Mouse (Mus musculus) MEL (cell line): ENCODE results near the gene Gm4922. TPM values are rescaled to one million over a fixed set of nuclear protein-coding genes. Genes with fewer than 3 reads are reported as not detected.

Experiments used
- DNase-seq: peaks from one replicate; pipeline ENCODE4 v3.0.0; 2011; ENCODE audit warnings: low read depth, low spot score
- H3K27ac ChIP-seq: 2 replicates; pipeline ENCODE4 v1.5.1; 2012; ENCODE audit warnings: low read depth, mild to moderate bottlenecking, control low read depth, low read length, moderate library complexity; ENCODE audit not compliant: control insufficient read depth
- H3K27me3 ChIP-seq, 2 experiments: fragments of 150-350 bp in 1 of 2; sonication (generic) in 1 of 2; 2 replicates each; pipeline ENCODE4 v1.6.1; 2012; ENCODE audit warnings: low read length in 2 of 2, mild to moderate bottlenecking in 2 of 2, improper control_type of control experiment in 1 of 2, moderate library complexity in 1 of 2; ENCODE audit not compliant: insufficient read depth in 2 of 2, control insufficient read depth in 1 of 2
- H3K36me3 ChIP-seq, 2 experiments: 2 replicates each; pipeline ENCODE4 v1.6.1; 2012 to 2014; ENCODE audit warnings: low read length in 2 of 2, improper control_type of control experiment in 1 of 2, inconsistent platforms in 1 of 2, mild to moderate bottlenecking in 1 of 2; ENCODE audit not compliant: insufficient read depth in 2 of 2, control insufficient read depth in 1 of 2
- H3K4me1 ChIP-seq, 2 experiments: fragments of 150-350 bp in 1 of 2; sonication (generic) in 1 of 2; 2 replicates each; pipeline ENCODE4 v1.6.1; 2012; ENCODE audit warnings: low read length in 2 of 2, improper control_type of control experiment in 1 of 2, mild to moderate bottlenecking in 1 of 2; ENCODE audit not compliant: insufficient read depth in 2 of 2, control insufficient read depth in 1 of 2
- H3K4me3 ChIP-seq, 2 experiments: fragments of 150-350 bp in 1 of 2; sonication (generic) in 1 of 2; 2 replicates each; pipeline ENCODE4 v1.5.1; 2012; ENCODE audit warnings: low read depth in 2 of 2, low read length in 2 of 2, mild to moderate bottlenecking in 2 of 2, moderate library complexity in 2 of 2, control low read depth in 1 of 2, improper control_type of control experiment in 1 of 2; ENCODE audit not compliant: control insufficient read depth in 1 of 2, insufficient read depth in 1 of 2
- H3K79me2 ChIP-seq: 2 replicates; pipeline ENCODE4 v1.6.1; 2012; ENCODE audit warnings: mild to moderate bottlenecking, low read length, moderate library complexity; ENCODE audit not compliant: control insufficient read depth, poor library complexity, insufficient read depth
- H3K9ac ChIP-seq: 2 replicates; pipeline ENCODE4 v1.6.1; 2012; ENCODE audit warnings: low read depth, mild to moderate bottlenecking, control low read depth, low read length, moderate library complexity; ENCODE audit not compliant: control insufficient read depth, poor library complexity, severe bottlenecking
- H3K9me3 ChIP-seq: fragments of 150-350 bp; sonication (generic); replicated peaks from 2 replicates; pipeline ENCODE4 v1.6.1; 2012; ENCODE audit warnings: mild to moderate bottlenecking, low read length, improper control_type of control experiment, moderate library complexity; ENCODE audit not compliant: insufficient read depth
- CHD1 ChIP-seq: IDR thresholded peaks from 2 replicates; pipeline ENCODE4 v1.6.1; 2012; ENCODE audit warnings: low read depth, mild to moderate bottlenecking, inconsistent platforms, low read length, improper control_type of control experiment
- CHD2 ChIP-seq: IDR thresholded peaks from 2 replicates; pipeline ENCODE4 v1.6.1; 2011; ENCODE audit warnings: low read length, improper control_type of control experiment
- CTCF ChIP-seq, 3 experiments: IDR thresholded peaks in 2 of 3; conservative IDR thresholded peaks in 1 of 3; 2 replicates each; pipeline ENCODE4 v1.5.1; 2011 to 2012; ENCODE audit warnings: low read length in 3 of 3, low read depth in 2 of 3, mild to moderate bottlenecking in 2 of 3, improper control_type of control experiment in 1 of 3, inconsistent platforms in 1 of 3, mixed read lengths in 1 of 3, moderate library complexity in 1 of 3; ENCODE audit not compliant: control insufficient read depth in 1 of 3, insufficient read depth in 1 of 3, poor library complexity in 1 of 3, severe bottlenecking in 1 of 3
- ETS1 ChIP-seq: IDR thresholded peaks from 2 replicates; pipeline ENCODE4 v1.6.1; 2012; ENCODE audit warnings: low read depth, mild to moderate bottlenecking, inconsistent platforms, low read length, improper control_type of control experiment, moderate library complexity
- GABPA ChIP-seq: IDR thresholded peaks from 2 replicates; pipeline ENCODE4 v1.6.1; 2012; ENCODE audit warnings: low read depth, mild to moderate bottlenecking, inconsistent platforms, low read length, improper control_type of control experiment, moderate library complexity
- HCFC1 ChIP-seq: IDR thresholded peaks from 2 replicates; pipeline ENCODE4 v1.6.1; 2012; ENCODE audit warnings: low read depth, mild to moderate bottlenecking, inconsistent platforms, low read length, improper control_type of control experiment, moderate library complexity
- JUND ChIP-seq: IDR thresholded peaks from 2 replicates; pipeline ENCODE4 v1.6.1; 2011; ENCODE audit warnings: low read depth, mild to moderate bottlenecking, improper control_type of control experiment, low read length
- KAT2A ChIP-seq: conservative IDR thresholded peaks from 2 replicates; pipeline ENCODE4 v1.6.1; 2012; ENCODE audit warnings: low read depth, low read length, improper control_type of control experiment, inconsistent platforms
- MAFK ChIP-seq: IDR thresholded peaks from 2 replicates; pipeline ENCODE4 v1.6.1; 2011; ENCODE audit warnings: low read depth, mild to moderate bottlenecking, low read length, improper control_type of control experiment, borderline replicate concordance
- MAX ChIP-seq: IDR thresholded peaks from 2 replicates; pipeline ENCODE4 v1.6.1; 2011; ENCODE audit warnings: low read length, improper control_type of control experiment
- MAZ ChIP-seq: IDR thresholded peaks from 2 replicates; pipeline ENCODE4 v1.6.1; 2012; ENCODE audit warnings: low read depth, mild to moderate bottlenecking, inconsistent platforms, low read length, improper control_type of control experiment
- MYB ChIP-seq: IDR thresholded peaks from 2 replicates; pipeline ENCODE4 v1.6.1; 2011; ENCODE audit warnings: mild to moderate bottlenecking, low read depth, low read length, improper control_type of control experiment
- MYC ChIP-seq: IDR thresholded peaks from 2 replicates; pipeline ENCODE4 v1.6.1; 2011; ENCODE audit warnings: low read depth, mild to moderate bottlenecking, low read length, improper control_type of control experiment, moderate library complexity
- NRF1 ChIP-seq: IDR thresholded peaks from 2 replicates; pipeline ENCODE4 v1.6.1; 2014; ENCODE audit warnings: low read depth, mild to moderate bottlenecking, inconsistent platforms, low read length, improper control_type of control experiment, moderate library complexity; ENCODE audit not compliant: poor library complexity, insufficient read depth, severe bottlenecking
- POLR2A ChIP-seq, 2 experiments: IDR thresholded peaks; 2 replicates each; pipeline ENCODE4 v1.6.1; 2011 to 2012; ENCODE audit warnings: low read length in 2 of 2, mild to moderate bottlenecking in 2 of 2, control low read depth in 1 of 2, improper control_type of control experiment in 1 of 2, low read depth in 1 of 2, moderate library complexity in 1 of 2; ENCODE audit not compliant: control insufficient read depth in 1 of 2, insufficient read depth in 1 of 2, poor library complexity in 1 of 2
- POLR2AphosphoS2 ChIP-seq: IDR thresholded peaks from 2 replicates; pipeline ENCODE4 v1.6.1; 2011; ENCODE audit warnings: low read length, improper control_type of control experiment
- POLR2AphosphoS5 ChIP-seq: IDR thresholded peaks from 2 replicates; pipeline ENCODE4 v1.6.1; 2012; ENCODE audit warnings: low read depth, borderline replicate concordance, mild to moderate bottlenecking, inconsistent platforms, low read length, moderate library complexity, mixed read lengths
- RCOR1 ChIP-seq: IDR thresholded peaks from 2 replicates; pipeline ENCODE4 v1.6.1; 2012; ENCODE audit warnings: low read depth, mild to moderate bottlenecking, inconsistent platforms, low read length, improper control_type of control experiment
- SMC3 ChIP-seq: IDR thresholded peaks from 2 replicates; pipeline ENCODE4 v1.6.1; 2011; ENCODE audit warnings: low read depth, low read length, improper control_type of control experiment
- TAL1 ChIP-seq: IDR thresholded peaks from 2 replicates; pipeline ENCODE4 v1.6.1; 2012; ENCODE audit warnings: mild to moderate bottlenecking, inconsistent platforms, low read length, moderate library complexity, mixed read lengths
- TBP ChIP-seq: IDR thresholded peaks from 2 replicates; pipeline ENCODE4 v1.8.0; 2011; ENCODE audit warnings: low read depth, low read length, improper control_type of control experiment
- USF1 ChIP-seq: IDR thresholded peaks from 2 replicates; pipeline ENCODE4 v1.6.1; 2014; ENCODE audit warnings: low read depth, mild to moderate bottlenecking, inconsistent platforms, low read length, improper control_type of control experiment, moderate library complexity
- ZC3H11A ChIP-seq: IDR thresholded peaks from 2 replicates; pipeline ENCODE4 v1.6.1; 2012; ENCODE audit warnings: low read depth, mild to moderate bottlenecking, inconsistent platforms, low read length, improper control_type of control experiment
- ZNF384 ChIP-seq: IDR thresholded peaks from 2 replicates; pipeline ENCODE4 v1.6.1; 2012; ENCODE audit warnings: low read depth, mild to moderate bottlenecking, inconsistent platforms, low read length, improper control_type of control experiment
- polyA plus RNA-seq, 2 experiments: library from polyadenylated mRNA; stranded (reverse) in 1 of 2; unstranded in 1 of 2; fragments of >175 nt in 1 of 2; fragments of >200 nt in 1 of 2; gene quantifications; 2 replicates each; pipeline versions ENCODE4 v1.2.1 to v1.2.4; 2012; ENCODE audit warnings: low replicate concordance in 2 of 2, low read depth in 1 of 2; ENCODE audit not compliant: insufficient read length in 2 of 2, insufficient read depth in 1 of 2, missing spikeins in 1 of 2
- total RNA-seq: library from RNA; depleted of rRNA; stranded (reverse); fragments of 300-350 nt; gene quantifications from 2 replicates; pipeline ENCODE4 v1.2.3, GENCODE M21; 2012

Gene Gm4922
- total and polyA plus RNA-seq, 3 experiments: not detected

GRCm38 (mm10) chr10:18777546-18777945, 9.0 kb downstream of the Gm4922 start:
- Histone ChIP-seq H3K4me1 (no peaks in the 10 kb centered on the region), H3K9me3 (no peaks in the 10 kb centered on the region), H3K27ac (no peak overlapping the region), H3K4me3 (no peak overlapping the region), H3K79me2 (no peaks in the 10 kb centered on the region), H3K36me3 (no peaks in the 10 kb centered on the region), H3K27me3 (no peaks in the 10 kb centered on the region), H3K9ac (no peak overlapping the region)
- TF ChIP-seq RCOR1: no peak
- no peak for TF ChIP-seq NRF1
- no peak for TF ChIP-seq TAL1
- TF ChIP-seq GABPA: no peak
- no peak for TF ChIP-seq MAFK
- TF ChIP-seq POLR2A (IDR thresholded peaks at IDR 0.05; ENCODE audit: control insufficient read depth in 1 of 2, insufficient read depth in 1 of 2, low read depth in 1 of 2, low read length in 2 of 2, poor library complexity in 1 of 2): no peak
- no peak for TF ChIP-seq HCFC1
- TF ChIP-seq ETS1: no peak
- TF ChIP-seq MAZ: no peak
- TF ChIP-seq CHD2: no peak
- no peak for TF ChIP-seq TBP
- TF ChIP-seq USF1: no peak
- DNase-seq: no peak

GRCm38 (mm10) chr10:18772537-18773179, 13.9 kb downstream of the Gm4922 start:
- H3K36me3 ChIP-seq: no peaks in the 10 kb centered on the region
- H3K4me3 ChIP-seq: no peak overlapping the region

More at GRCm38 (mm10) chr10:18772537-18773179, 13.9 kb downstream of the Gm4922 start:
- H3K79me2 ChIP-seq: no peaks in the 10 kb centered on the region
- no peak for DNase-seq
- TF ChIP-seq CHD1 (no peak), CTCF (IDR thresholded peaks at IDR 0.05 in 2 of 3, conservative IDR thresholded peaks at IDR 0.05 in 1 of 3; ENCODE audit: control insufficient read depth in 1 of 3, insufficient read depth in 1 of 3, low read depth in 2 of 3, low read length in 3 of 3, poor library complexity in 1 of 3, severe bottlenecking in 1 of 3) (no peak), MAX (no peak), MYC (no peak), ZNF384 (no peak), KAT2A (no peak), POLR2AphosphoS5 (no peak), SMC3 (no peak), TAL1 (no peak), ZC3H11A (no peak), MYB (no peak), USF1 (no peak), MAZ (no peak), POLR2AphosphoS2 (no peak), JUND (no peak)
- TF ChIP-seq, all 39 proteins: peak for 0
- Histone ChIP-seq H3K9ac (no peak overlapping the region), H3K27me3 (no peaks in the 10 kb centered on the region; a peak in 1 of 4 replicates), H3K4me1 (no peaks in the 10 kb centered on the region), H3K9me3 (no peaks in the 10 kb centered on the region), H3K27ac (no peak overlapping the region)
